Mouse (Mus musculus) ES-Bruce4 (cell line): ENCODE measurements at regions not wholly inside any gene's neighbourhood (a gene's known extent, or its start where the extent isn't known, plus 50 kb on each side); places are given as distances from the start of the nearest gene placed in this dataset.

Experiments used
- H3K27ac ChIP-seq: 2 replicates; pipeline ENCODE4 v1.5.1; 2012; ENCODE audit warnings: low read length, inconsistent platforms; ENCODE audit not compliant: insufficient read depth
- H3K27me3 ChIP-seq: 2 replicates; pipeline ENCODE4 v1.6.1; 2012; ENCODE audit warnings: mild to moderate bottlenecking, low read length, inconsistent platforms; ENCODE audit not compliant: control insufficient read depth, poor library complexity, insufficient read depth, severe bottlenecking
- H3K36me3 ChIP-seq: 2 replicates; pipeline ENCODE4 v1.6.1; 2012; ENCODE audit warnings: inconsistent platforms, mild to moderate bottlenecking, low read length, moderate library complexity; ENCODE audit not compliant: control insufficient read depth, poor library complexity, insufficient read depth, severe bottlenecking
- H3K4me1 ChIP-seq: one replicate; pipeline ENCODE4 v1.8.1; 2011; ENCODE audit warnings: low read length; ENCODE audit not compliant: control insufficient read depth, insufficient read depth
- H3K4me3 ChIP-seq: 2 replicates; pipeline ENCODE4 v1.5.1; 2011; ENCODE audit warnings: low read depth, mild to moderate bottlenecking, low read length
- H3K9ac ChIP-seq: 2 replicates; pipeline ENCODE4 v1.6.1; 2012; ENCODE audit warnings: low read depth, mild to moderate bottlenecking, inconsistent platforms; ENCODE audit not compliant: poor library complexity, severe bottlenecking
- H3K9me3 ChIP-seq: replicated peaks from 2 replicates; pipeline ENCODE4 v1.6.1; 2012; ENCODE audit warnings: mild to moderate bottlenecking, low read length, inconsistent platforms; ENCODE audit not compliant: control insufficient read depth, poor library complexity, insufficient read depth, severe bottlenecking
- CTCF ChIP-seq: IDR thresholded peaks from one replicate; pipeline ENCODE4 v1.8.1; 2011; ENCODE audit warnings: low read depth, low read length
- EP300 ChIP-seq: IDR thresholded peaks from 2 replicates; pipeline ENCODE4 v1.6.1; 2011; ENCODE audit warnings: low read depth, low read length; ENCODE audit not compliant: insufficient read depth
- POLR2A ChIP-seq: IDR thresholded peaks from one replicate; pipeline ENCODE4 v1.8.1; 2011; ENCODE audit warnings: low read length; ENCODE audit not compliant: insufficient read depth

GRCm38 (mm10) chr14:80232066-80232465 is 248.2 kb downstream of the Olfm4 start:
- no peak for TF ChIP-seq EP300
- Histone ChIP-seq H3K9me3 (no peaks in the 10 kb centered on the region), H3K27ac (no peak overlapping the region), H3K4me1 (no peaks in the 10 kb centered on the region), H3K4me3 (no peak overlapping the region), H3K36me3 (no peaks in the 10 kb centered on the region), H3K9ac (no peak overlapping the region), H3K27me3 (no peaks in the 10 kb centered on the region)

- TF ChIP-seq CTCF: no peak
- TF ChIP-seq POLR2A: no peak
- TF ChIP-seq EP300: no peak
- Histone ChIP-seq H3K27me3 (no peaks in the 10 kb centered on the region), H3K4me3 (no peak overlapping the region), H3K4me1 (no peaks in the 10 kb centered on the region), H3K36me3 (no peaks in the 10 kb centered on the region), H3K9ac (no peak overlapping the region), H3K9me3 (no peaks in the 10 kb centered on the region), H3K27ac (no peak overlapping the region)
These were observed 249.1 kb downstream of the Olfm4 start for GRCm38 (mm10) chr14:80232976-80233375.

GRCm38 (mm10) chr14:80237136-80237535 is 253.3 kb downstream of the Olfm4 start:
- Histone ChIP-seq H3K9ac (no peak overlapping the region), H3K4me3 (no peak overlapping the region), H3K4me1 (no peaks in the 10 kb centered on the region), H3K9me3 (no peaks in the 10 kb centered on the region), H3K27ac (no peak overlapping the region), H3K27me3 (no peaks in the 10 kb centered on the region), H3K36me3 (no peaks in the 10 kb centered on the region)
- TF ChIP-seq POLR2A (no peak), CTCF (no peak), EP300 (no peak)

- no peak for TF ChIP-seq POLR2A
- no peak for TF ChIP-seq EP300
- TF ChIP-seq CTCF: no peak
- H3K4me3 ChIP-seq: no peak overlapping the region
- H3K27ac ChIP-seq: no peak overlapping the region
- no peaks in the 10 kb centered on the region for H3K9me3 ChIP-seq
- no peaks in the 10 kb centered on the region for H3K36me3 ChIP-seq
- H3K9ac ChIP-seq: no peak overlapping the region
- no peaks in the 10 kb centered on the region for H3K4me1 ChIP-seq
- H3K27me3 ChIP-seq: no peaks in the 10 kb centered on the region
These were observed 253.7 kb downstream of the Olfm4 start for GRCm38 (mm10) chr14:80237552-80237951.

GRCm38 (mm10) chr14:80244640-80245302 is 260.9 kb downstream of the Olfm4 start:
- Histone ChIP-seq H3K9me3 (no peaks in the 10 kb centered on the region), H3K4me1 (no peaks in the 10 kb centered on the region), H3K36me3 (no peaks in the 10 kb centered on the region), H3K4me3 (no peak overlapping the region), H3K9ac (no peak overlapping the region), H3K27me3 (no peaks in the 10 kb centered on the region), H3K27ac (no peak overlapping the region)
- no peak for TF ChIP-seq EP300
- no peak for TF ChIP-seq POLR2A
- TF ChIP-seq CTCF: no peak

- Histone ChIP-seq H3K36me3 (no peaks in the 10 kb centered on the region), H3K4me3 (no peak overlapping the region), H3K27ac (no peak overlapping the region), H3K4me1 (no peaks in the 10 kb centered on the region), H3K9me3 (no peaks in the 10 kb centered on the region), H3K27me3 (no peaks in the 10 kb centered on the region), H3K9ac (no peak overlapping the region)
- TF ChIP-seq POLR2A (no peak), CTCF (no peak), EP300 (no peak)
These were observed 263.7 kb downstream of the Olfm4 start for GRCm38 (mm10) chr14:80247575-80247974.
